Mouse (Mus musculus): ENCODE results near the gene Iqschfp.

- TF ChIP-seq CTCF (IDR thresholded peaks at IDR 0.05; ENCODE audit: extremely low read depth, insufficient read depth, low read length) (no peak), POLR2A (IDR thresholded peaks at IDR 0.05; ENCODE audit: extremely low read depth, insufficient read depth, low read length) (no peak)
Measured at GRCm38 (mm10) chr3:68412262-68412661, 520.2 kb downstream of the Iqschfp start.

All from cortical plate, adult 2 months (tissue).